11 mouse cellular contexts compared by ENCODE assay signal in genomic region chr17:36981845-36982244, GRCm38 (mm10). TPM values are rescaled to one million over a fixed set of nuclear protein-coding genes. Genes with fewer than 3 reads are reported as not detected.
DNase-seq lines count a peak whose midpoint lies in the region; ATAC-seq lines count a peak whose summit lies in the region.
"Had no signal": no experiment of that assay in that cellular context is flagged by ENCODE, and none has a peak within 500 bp of the region (broad histone marks: within the 10 kb centered on the region; RNA-seq: fewer than 3 reads in every experiment).

No protein-coding gene starts in this region.

- H3K4me1 ChIP-seq in heart, embryonic 16.5 days (ENCODE audit: control insufficient read depth, insufficient read depth, low read length): peaks cover 7% of the 10 kb centered on the region
- no peaks in the 10 kb centered on the region for H3K4me1 ChIP-seq in neural tube, embryonic 12.5 days
- H3K4me1 ChIP-seq in limb, embryonic 12.5 days (replicated peaks): peaks cover 12% of the 10 kb centered on the region

- no peaks in the 10 kb centered on the region for H3K9me3 ChIP-seq in heart, embryonic 16.5 days (replicated peaks; ENCODE audit: control insufficient read depth, low read length)
- H3K9me3 ChIP-seq in neural tube, embryonic 12.5 days: no peaks in the 10 kb centered on the region
- H3K9me3 ChIP-seq in limb, embryonic 12.5 days: no peaks in the 10 kb centered on the region

- H3K27me3 ChIP-seq in heart, embryonic 16.5 days (ENCODE audit: control insufficient read depth, insufficient read depth, low read length): no peaks in the 10 kb centered on the region
- 0 out of 2 replicates have a peak, but pooled peaks cover 2% of the 10 kb centered on the region for H3K27me3 ChIP-seq in neural tube, embryonic 12.5 days (replicated peaks)
- peaks cover 4% of the 10 kb centered on the region; the same call in 1 of the 2 replicates for H3K27me3 ChIP-seq in limb, embryonic 12.5 days

- H3K9ac ChIP-seq in heart, embryonic 16.5 days (ENCODE audit: low read length): no peak overlapping the region
- no peak overlapping the region for H3K9ac ChIP-seq in neural tube, embryonic 12.5 days
- H3K9ac ChIP-seq in limb, embryonic 12.5 days (replicated peaks): no peak overlapping the region

- H3K4me2 ChIP-seq in heart, embryonic 16.5 days (ENCODE audit: low read depth, low read length): peak overlapping the region; percentile 61
- H3K4me2 ChIP-seq in neural tube, embryonic 12.5 days (replicated peaks): peak overlapping the region; percentile 27; the same call in 1 of the 2 replicates
- H3K4me2 ChIP-seq in limb, embryonic 12.5 days: peak overlapping the region; percentile 49

- intact Hi-C loops in heart, postnatal 10 days (cut with DNase I): no loop called here
- intact Hi-C loops in left cerebral cortex, postnatal 14 days (cut with DNase I): no loop called here
- intact Hi-C loops in gastrocnemius, postnatal 14 days (cut with DNase I; ENCODE audit: low total_unique reads): no loop called here

- peak overlapping the region; percentile 39 for H3K4me3 ChIP-seq in heart, embryonic 16.5 days (ENCODE audit: low read length)
- H3K4me3 ChIP-seq in neural tube, embryonic 12.5 days: no peak overlapping the region
- no peak overlapping the region for H3K4me3 ChIP-seq in limb, embryonic 12.5 days (replicated peaks)

- H3K36me3 ChIP-seq in heart, embryonic 16.5 days (ENCODE audit: control insufficient read depth, insufficient read depth): no peaks in the 10 kb centered on the region
- H3K36me3 ChIP-seq in neural tube, embryonic 12.5 days: no peaks in the 10 kb centered on the region
- H3K36me3 ChIP-seq in limb, embryonic 12.5 days: no peaks in the 10 kb centered on the region

- DNase-seq in heart, postnatal 10 days: no peak
- no peak for DNase-seq in neural tube, embryonic 10.5 days (ENCODE audit: extremely low spot score, low spot score)
- no peak for DNase-seq in left cerebral cortex, postnatal 14 days (ENCODE audit: low spot score in 2 of 2)
- no peak for DNase-seq in adrenal gland, adult (ENCODE audit: inconsistent age in 2 of 2, low spot score in 1 of 2)
- DNase-seq in gastrocnemius, postnatal 14 days: no peak
- DNase-seq: cerebellum, postnatal 25 days; kidney, adult 9 months had no signal

- no peak overlapping the region for H3K27ac ChIP-seq in heart, embryonic 16.5 days (ENCODE audit: low read length)
- no peak overlapping the region for H3K27ac ChIP-seq in neural tube, embryonic 12.5 days
- H3K27ac ChIP-seq in limb, embryonic 12.5 days: no peak overlapping the region

- ATAC-seq in heart, embryonic 16.5 days (replicated peaks; ENCODE audit: extremely low read depth, insufficient read depth, low FRiP score): no peak
- no peak for ATAC-seq in neural tube, embryonic 12.5 days (ENCODE audit: low FRiP score, low read depth)
- ATAC-seq in limb, embryonic 12.5 days (ENCODE audit: insufficient number of reproducible peaks, insufficient read depth, low FRiP score, low TSS enrichment, low read depth): no peak

- WGBS in heart, embryonic 16.5 days: 12% methylated on average over 4 of the region's 4 CpGs
- 4% methylated on average over 4 of the region's 4 CpGs for WGBS in neural tube, embryonic 12.5 days
- WGBS in limb, embryonic 12.5 days: 4% methylated on average over 4 of the region's 4 CpGs

RNA-seq across cellular contexts. Expression of gene 2410137M14Rik, which starts 0.8 kb away (rescaled TPM):
- not detected in 2 replicates for polyA plus RNA-seq in heart, embryonic 16.5 days (2015; fragmentation: Nextera tagmentation; extraction: Ambion mirVana)
- total RNA-seq in heart, postnatal 10 days (2021): not detected
- 0.47 TPM in 1 of 2 replicates, not detected in the other for polyA plus RNA-seq in neural tube, embryonic 12.5 days (2016; fragmentation: Nextera tagmentation; extraction: Ambion mirVana)
- not detected in 2 replicates for polyA plus RNA-seq in limb, embryonic 12.5 days (2016; fragmentation: Nextera tagmentation; extraction: Ambion mirVana)
- total RNA-seq in left cerebral cortex, postnatal 14 days (2021): not detected
- under 1 TPM in 1 of 2 experiments, not detected in 1; 0.25 TPM for total RNA-seq in gastrocnemius, postnatal 14 days (2021)
- total RNA-seq: adrenal gland, postnatal 14 days had no signal

RNA-seq across cellular contexts. Expression of gene H2-M5, which starts 7.5 kb away (rescaled TPM):
- polyA plus RNA-seq in heart, embryonic 16.5 days (2015; fragmentation: Nextera tagmentation; extraction: Ambion mirVana): 0.30 and 0.37 TPM in 2 replicates
- total RNA-seq in heart, postnatal 10 days (2021): under 1 TPM in 1 of 2 experiments, not detected in 1; 0.26 TPM
- polyA plus RNA-seq in neural tube, embryonic 12.5 days (2016; fragmentation: Nextera tagmentation; extraction: Ambion mirVana): 1.7 and 1.9 TPM in 2 replicates
- 1.4 and 1.9 TPM in 2 replicates for polyA plus RNA-seq in limb, embryonic 12.5 days (2016; fragmentation: Nextera tagmentation; extraction: Ambion mirVana)
- 1 to 10 TPM; 1.9 to 2.7 TPM for total RNA-seq in left cerebral cortex, postnatal 14 days (2021)
- total RNA-seq in gastrocnemius, postnatal 14 days (2021): not detected
- total RNA-seq: adrenal gland, postnatal 14 days had no signal

RNA-seq across cellular contexts. Expression of gene Zfp57, which starts 19.1 kb away (rescaled TPM):
- 30.3 and 31.9 TPM in 2 replicates for polyA plus RNA-seq in heart, embryonic 16.5 days (2015; fragmentation: Nextera tagmentation; extraction: Ambion mirVana)
- total RNA-seq in heart, postnatal 10 days (2021): 1 to 10 TPM; 5.6 to 6.9 TPM
- 208 and 210 TPM in 2 replicates for polyA plus RNA-seq in neural tube, embryonic 12.5 days (2016; fragmentation: Nextera tagmentation; extraction: Ambion mirVana)
- 124 and 130 TPM in 2 replicates for polyA plus RNA-seq in limb, embryonic 12.5 days (2016; fragmentation: Nextera tagmentation; extraction: Ambion mirVana)
- 10 to 100 TPM; 25.9 to 27.9 TPM for total RNA-seq in left cerebral cortex, postnatal 14 days (2021)
- 1 to 10 TPM in 1 of 2 experiments, under 1 TPM in 1; 0.74 to 1.5 TPM for total RNA-seq in gastrocnemius, postnatal 14 days (2021)

RNA-seq across cellular contexts. Expression of gene Znrd1as, which starts 23.5 kb away (rescaled TPM):
- 7.8 and 9.3 TPM in 2 replicates for polyA plus RNA-seq in heart, embryonic 16.5 days (2015; fragmentation: Nextera tagmentation; extraction: Ambion mirVana)
- total RNA-seq in heart, postnatal 10 days (2021): 1 to 10 TPM; 7.7 to 8.4 TPM
- polyA plus RNA-seq in neural tube, embryonic 12.5 days (2016; fragmentation: Nextera tagmentation; extraction: Ambion mirVana): 6.0 and 6.2 TPM in 2 replicates
- polyA plus RNA-seq in limb, embryonic 12.5 days (2016; fragmentation: Nextera tagmentation; extraction: Ambion mirVana): 7.0 and 7.4 TPM in 2 replicates
- total RNA-seq in left cerebral cortex, postnatal 14 days (2021): 1 to 10 TPM; 4.3 to 4.6 TPM
- total RNA-seq in gastrocnemius, postnatal 14 days (2021): 10 to 100 TPM in 1 of 2 experiments, 1 to 10 TPM in 1; 9.3 to 11.4 TPM

RNA-seq across cellular contexts. Expression of gene Znrd1, which starts 23.5 kb away (rescaled TPM):
- polyA plus RNA-seq in heart, embryonic 16.5 days (2015; fragmentation: Nextera tagmentation; extraction: Ambion mirVana): 41.6 and 43.7 TPM in 2 replicates
- 10 to 100 TPM; 23.7 to 28.9 TPM for total RNA-seq in heart, postnatal 10 days (2021)
- polyA plus RNA-seq in neural tube, embryonic 12.5 days (2016; fragmentation: Nextera tagmentation; extraction: Ambion mirVana): 72.3 and 82.2 TPM in 2 replicates
- 114 and 115 TPM in 2 replicates for polyA plus RNA-seq in limb, embryonic 12.5 days (2016; fragmentation: Nextera tagmentation; extraction: Ambion mirVana)
- 10 to 100 TPM; 28.4 to 31.8 TPM for total RNA-seq in left cerebral cortex, postnatal 14 days (2021)
- total RNA-seq in gastrocnemius, postnatal 14 days (2021): 10 to 100 TPM; 15.6 to 17.3 TPM
